Mouse (Mus musculus): ENCODE measurements around the gene Tspan1.

Tspan1 gene

GRCm38 (mm10) chr4:116165708-116166407 lies 1.5 kb downstream of the Tspan1 start:
- DNase-seq (ENCODE audit: low read depth, low spot score): no peak

- DNase-seq (ENCODE audit: low read depth, low spot score): no peak
These were observed 2.4 kb downstream of the Tspan1 start for GRCm38 (mm10) chr4:116164759-116165554.

- no peak for DNase-seq (ENCODE audit: low read depth, low spot score)
These were observed 5.3 kb downstream of the Tspan1 start for GRCm38 (mm10) chr4:116162142-116162541.

- no peak for DNase-seq (ENCODE audit: low read depth, low spot score)
These were observed 6.6 kb downstream of the Tspan1 start for GRCm38 (mm10) chr4:116160769-116161168.

GRCm38 (mm10) chr4:116159912-116160311 lies 7.5 kb downstream of the Tspan1 start:
- no peak for DNase-seq (ENCODE audit: low read depth, low spot score)

GRCm38 (mm10) chr4:116157882-116158281 lies 9.5 kb downstream of the Tspan1 start:
- no peak for DNase-seq (ENCODE audit: low read depth, low spot score)

GRCm38 (mm10) chr4:116152702-116153101 lies 14.7 kb downstream of the Tspan1 start:
- no peak for DNase-seq (ENCODE audit: low read depth, low spot score)

- no peak for DNase-seq (ENCODE audit: low read depth, low spot score)
These were observed 16.2 kb downstream of the Tspan1 start, which contains the start of gene Lurap1 for GRCm38 (mm10) chr4:116151238-116151637. TSS of gene Lurap1 (minus strand) at chr4:116151338.

GRCm38 (mm10) chr4:116150862-116151221 lies 16.6 kb downstream of the Tspan1 start:
- DNase-seq (ENCODE audit: low read depth, low spot score): no peak

- DNase-seq (ENCODE audit: low read depth, low spot score): peak; percentile 52
These were observed 17.1 kb downstream of the Tspan1 start for GRCm38 (mm10) chr4:116150156-116150861.

- DNase-seq (ENCODE audit: low read depth, low spot score): no peak
These were observed 17.6 kb downstream of the Tspan1 start for GRCm38 (mm10) chr4:116149812-116150155.

- no peak for DNase-seq (ENCODE audit: low read depth, low spot score)
These were observed 23.3 kb downstream of the Tspan1 start for GRCm38 (mm10) chr4:116143891-116144717.

- DNase-seq (ENCODE audit: low read depth, low spot score): no peak
These were observed 24.0 kb downstream of the Tspan1 start for GRCm38 (mm10) chr4:116143317-116143811.

- no peak for DNase-seq (ENCODE audit: low read depth, low spot score)
These were observed 25.1 kb downstream of the Tspan1 start for GRCm38 (mm10) chr4:116142269-116142668.

GRCm38 (mm10) chr4:116141736-116142135 lies 25.7 kb downstream of the Tspan1 start:
- no peak for DNase-seq (ENCODE audit: low read depth, low spot score)

GRCm38 (mm10) chr4:116140801-116141574 lies 26.4 kb downstream of the Tspan1 start:
- no peak for DNase-seq (ENCODE audit: low read depth, low spot score)

- no peak for DNase-seq (ENCODE audit: low read depth, low spot score)
These were observed 29.9 kb downstream of the Tspan1 start for GRCm38 (mm10) chr4:116137421-116137996.

- no peak for DNase-seq (ENCODE audit: low read depth, low spot score)
These were observed 32.4 kb downstream of the Tspan1 start for GRCm38 (mm10) chr4:116134990-116135389.

- no peak for DNase-seq (ENCODE audit: low read depth, low spot score)
These were observed 34.3 kb downstream of the Tspan1 start for GRCm38 (mm10) chr4:116133126-116133525.

GRCm38 (mm10) chr4:116127956-116128355 lies 39.4 kb downstream of the Tspan1 start:
- DNase-seq (ENCODE audit: low read depth, low spot score): no peak
